ENCODE assay signal across 9 mouse cellular contexts in the genomic region with DNA sequence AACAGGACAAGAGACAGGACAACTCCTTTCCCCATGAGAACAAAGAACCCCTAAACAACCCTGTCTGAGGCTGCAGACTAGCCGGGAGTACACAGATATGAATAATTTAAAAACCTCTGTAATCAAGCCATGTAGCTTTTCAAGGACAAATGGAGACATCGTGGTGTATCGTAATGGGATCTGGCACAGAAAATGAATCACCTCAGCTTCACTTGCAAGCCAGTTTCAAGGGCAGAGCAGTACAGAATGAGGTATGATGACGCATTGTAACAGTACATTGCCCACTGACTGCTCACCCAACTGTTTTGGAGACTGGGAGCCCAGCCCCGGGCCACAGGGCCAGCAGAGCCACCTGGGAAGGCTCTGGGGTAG. TPM values are rescaled to one million over a fixed set of nuclear protein-coding genes. Genes with fewer than 3 reads are reported as not detected.
DNase-seq lines count a peak whose midpoint lies in the region; ATAC-seq and TF ChIP-seq lines count a peak whose summit lies in the region.
"Had no signal": no experiment of that assay in that cellular context is flagged by ENCODE, and none has a peak within 500 bp of the region (broad histone marks: within the 10 kb centered on the region; RNA-seq: fewer than 3 reads in every experiment).

No protein-coding gene starts in this region.

- peak overlapping the region; percentile 81 for H3K27ac ChIP-seq in heart, embryonic 10.5 days
- 0 out of 2 replicates have a peak overlapping the region, but pooled peaks have one; percentile 39 for H3K27ac ChIP-seq in hindbrain, embryonic 11.5 days (ENCODE audit: low read depth, low read length)

- TF ChIP-seq POLR2A in myocyte (IDR thresholded peaks at IDR 0.05; ENCODE audit: insufficient read length, low read depth), result no peak

- 79% methylated on average over 5 of the region's 5 CpGs for WGBS in heart, embryonic 10.5 days
- 75% methylated on average over 5 of the region's 5 CpGs for WGBS in hindbrain, embryonic 11.5 days

- H3K79me2 ChIP-seq in myocyte (ENCODE audit: control insufficient read depth, insufficient read depth), result no peaks in the 10 kb centered on the region

- H3K36me3 ChIP-seq in heart, embryonic 10.5 days, result no peaks in the 10 kb centered on the region
- H3K36me3 ChIP-seq in hindbrain, embryonic 11.5 days (ENCODE audit: control insufficient read depth, insufficient read depth, low read length), result no peaks in the 10 kb centered on the region
- H3K36me3 ChIP-seq in myocyte (ENCODE audit: control insufficient read depth, insufficient read depth), result no peaks in the 10 kb centered on the region

- DNase-seq in heart, embryonic 10.5 days (ENCODE audit: low spot score), result no peak
- no peak for DNase-seq in heart, adult 8-10 months (ENCODE audit: low spot score)
- peak; percentile 65 for DNase-seq in adrenal gland, postnatal 10 days
- DNase-seq in hindbrain, embryonic 11.5 days (ENCODE audit: low spot score), result no peak
- DNase-seq in left cerebral cortex, postnatal 25 days (ENCODE audit: low spot score in 2 of 2), result no peak
- DNase-seq in urinary bladder, postnatal 36 days (ENCODE audit: low spot score in 2 of 2), result no peak
- DNase-seq in spleen, postnatal 36 days (ENCODE audit: low spot score in 2 of 2), result no peak

- no peak overlapping the region for H3ac ChIP-seq in myocyte (ENCODE audit: control insufficient read depth, insufficient read length)

- intact Hi-C loops in left cerebral cortex, postnatal 25 days (cut with DNase I), result no loop called here

- H3K9ac ChIP-seq in hindbrain, embryonic 11.5 days (ENCODE audit: low read depth, low read length), result no peak overlapping the region; the same call in 1 of the 2 replicates

- no peak overlapping the region for H3K4me2 ChIP-seq in hindbrain, embryonic 11.5 days (replicated peaks; ENCODE audit: low read depth, low read length)
- H3K4me2 ChIP-seq in myocyte (ENCODE audit: low read depth), result peak overlapping the region; percentile 68

- no peak for ATAC-seq in hindbrain, embryonic 11.5 days (ENCODE audit: low FRiP score)

- H3K9me3 ChIP-seq in heart, embryonic 10.5 days, result no peaks in the 10 kb centered on the region
- no peaks in the 10 kb centered on the region for H3K9me3 ChIP-seq in hindbrain, embryonic 11.5 days (ENCODE audit: control insufficient read depth, low read length)

- H3K4me1 ChIP-seq in heart, embryonic 10.5 days, result peaks cover 44% of the 10 kb centered on the region
- no peaks in the 10 kb centered on the region; the same call in 1 of the 2 replicates for H3K4me1 ChIP-seq in hindbrain, embryonic 11.5 days (replicated peaks; ENCODE audit: control insufficient read depth, insufficient read depth, low read length)

- no peaks in the 10 kb centered on the region for H3K27me3 ChIP-seq in heart, embryonic 10.5 days (ENCODE audit: insufficient read depth, poor library complexity, severe bottlenecking)
- H3K27me3 ChIP-seq in hindbrain, embryonic 11.5 days (ENCODE audit: control insufficient read depth, insufficient read depth, low read length), result no peaks in the 10 kb centered on the region
- no peaks in the 10 kb centered on the region for H3K27me3 ChIP-seq in myocyte (ENCODE audit: control insufficient read depth, insufficient read depth, insufficient read length)

- no peak overlapping the region for H3K4me3 ChIP-seq in heart, embryonic 10.5 days
- H3K4me3 ChIP-seq in hindbrain, embryonic 11.5 days (ENCODE audit: low read depth, low read length), result no peak overlapping the region
- no peak overlapping the region for H3K4me3 ChIP-seq in myocyte

TF ChIP-seq in myocyte, 11 proteins besides CTCF, POLR2A, EP300 and RAD21:
- TF ChIP-seq MAX (IDR thresholded peaks at IDR 0.05; ENCODE audit: low read depth), result no peak
- no peak for TF ChIP-seq TCF12 (IDR thresholded peaks at IDR 0.05; ENCODE audit: insufficient read depth, poor library complexity, severe bottlenecking)
- TF ChIP-seq MYOD1 (IDR thresholded peaks at IDR 0.05; ENCODE audit: control insufficient read depth in 1 of 3, insufficient read length in 2 of 3, low read depth in 2 of 3), result peak in 1 of 3 experiments; percentile 17
- TF ChIP-seq USF1 (IDR thresholded peaks at IDR 0.05; ENCODE audit: low read depth), result no peak
- TF ChIP-seq CEBPB (IDR thresholded peaks at IDR 0.05; ENCODE audit: insufficient read depth, poor library complexity, severe bottlenecking), result no peak
- no peak for TF ChIP-seq SRF (IDR thresholded peaks at IDR 0.05; ENCODE audit: control insufficient read depth, insufficient read length, low read depth)
- TF ChIP-seq POLR2AphosphoS2 (IDR thresholded peaks at IDR 0.05; ENCODE audit: insufficient read length, low read depth), result no peak
- no peak for TF ChIP-seq TCF3 (IDR thresholded peaks at IDR 0.05; ENCODE audit: insufficient read length, low read depth)
- TF ChIP-seq MYOG (IDR thresholded peaks at IDR 0.05; ENCODE audit: control insufficient read depth in 1 of 3, insufficient read depth in 1 of 3, insufficient read length in 2 of 3, low read depth in 2 of 3), result peak in 1 of 3 experiments; percentile 11
- TF ChIP-seq REST (IDR thresholded peaks at IDR 0.05; ENCODE audit: insufficient read depth, insufficient read length), result no peak
- TF ChIP-seq E2F4 (IDR thresholded peaks at IDR 0.05; ENCODE audit: insufficient read depth), result no peak

RNA-seq across cellular contexts. Expression of a gene that starts 28.2 kb away (rescaled TPM):
- not detected in 2 replicates for polyA plus RNA-seq in heart, embryonic 10.5 days (2016; fragmentation: Nextera tagmentation; extraction: Ambion mirVana)
- not detected for total RNA-seq in heart, adult 8-10 months (2022)
- total RNA-seq in adrenal gland, postnatal 10 days (2021), result not detected
- not detected in 2 replicates for polyA plus RNA-seq in hindbrain, embryonic 11.5 days (2014; fragmentation: Nextera tagmentation; extraction: Ambion mirVana)
- polyA plus RNA-seq in myocyte (2012; fragmentation: generic; extraction: Trizol), result not detected
- not detected for total RNA-seq in left cerebral cortex, postnatal 25 days (2021)
- polyA plus RNA-seq: kidney, embryonic 14.5 days had no signal

RNA-seq across cellular contexts. Expression of a gene that starts 36.6 kb away (rescaled TPM):
- polyA plus RNA-seq in heart, embryonic 10.5 days (2016; fragmentation: Nextera tagmentation; extraction: Ambion mirVana), result 4.2 and 5.1 TPM in 2 replicates
- under 1 TPM; 0.19 to 0.40 (median 0.25) TPM for total RNA-seq in heart, adult 8-10 months (2022)
- total RNA-seq in adrenal gland, postnatal 10 days (2021), result not detected
- polyA plus RNA-seq in hindbrain, embryonic 11.5 days (2014; fragmentation: Nextera tagmentation; extraction: Ambion mirVana), result 0.25 and 0.29 TPM in 2 replicates
- polyA plus RNA-seq in myocyte (2012; fragmentation: generic; extraction: Trizol), result 0.28 TPM
- total RNA-seq in left cerebral cortex, postnatal 25 days (2021), result not detected
